Mouse (Mus musculus) midbrain, postnatal 0 days (tissue): ENCODE measurements around the gene Prpf6. TPM values are rescaled to one million over a fixed set of nuclear protein-coding genes. Genes with fewer than 3 reads are reported as not detected.
A peak's percentile ranks its signal among the peaks of the same experiment; 100 is the strongest.

Source experiments
- ATAC-seq: fragments of 200-750 bp; cut with Nextera tagmentation; 2 replicates; pipeline ENCODE4 v1.8.0; 2017; ENCODE audit warnings: moderate number of reproducible peaks, mild to moderate bottlenecking, moderate TSS enrichment, moderate library complexity; ENCODE audit not compliant: low FRiP score
- DNase-seq: peaks from one replicate; pipeline ENCODE4 v3.0.0-alpha.2; 2015; ENCODE audit warnings: low spot score
- H3K27ac ChIP-seq: fragments of 300-500 bp; sonication (generic); 2 replicates; pipeline ENCODE4 v1.5.1; 2014; ENCODE audit warnings: low read depth, mild to moderate bottlenecking, low read length, mixed read lengths
- H3K27me3 ChIP-seq: fragments of 300-500 bp; sonication (generic); 2 replicates; pipeline ENCODE4 v1.6.1; 2014; ENCODE audit warnings: low read length, control low read depth, mixed read lengths; ENCODE audit not compliant: insufficient read depth
- H3K36me3 ChIP-seq: fragments of 300-500 bp; sonication (generic); 2 replicates; pipeline ENCODE4 v1.6.1; 2014; ENCODE audit warnings: low read length, control low read depth, mixed read lengths; ENCODE audit not compliant: insufficient read depth
- H3K4me1 ChIP-seq: fragments of 300-500 bp; sonication (generic); 2 replicates; pipeline ENCODE4 v1.6.1; 2014; ENCODE audit warnings: mild to moderate bottlenecking, control low read depth, antibody characterized with exemption, low read length, mixed read lengths; ENCODE audit not compliant: insufficient read depth
- H3K4me2 ChIP-seq: fragments of 300-500 bp; sonication (generic); 2 replicates; pipeline ENCODE4 v1.6.1; 2014; ENCODE audit warnings: low read depth, mild to moderate bottlenecking, low read length, mixed read lengths; ENCODE audit not compliant: poor library complexity, severe bottlenecking
- H3K4me3 ChIP-seq: fragments of 300-500 bp; sonication (generic); 2 replicates; pipeline ENCODE4 v1.5.1; 2014; ENCODE audit warnings: low read depth, mild to moderate bottlenecking, low read length, moderate library complexity
- H3K9ac ChIP-seq: fragments of 300-500 bp; sonication (generic); replicated peaks from 2 replicates; pipeline ENCODE4 v1.6.1; 2014; ENCODE audit warnings: mild to moderate bottlenecking, low read length, moderate library complexity, mixed read lengths; ENCODE audit not compliant: poor library complexity, severe bottlenecking
- H3K9me3 ChIP-seq: fragments of 300-500 bp; sonication (generic); 2 replicates; pipeline ENCODE4 v1.6.1; 2016; ENCODE audit warnings: low read length, control low read depth
- CTCF ChIP-seq: IDR thresholded peaks from 2 replicates; pipeline ENCODE4 v1.5.1; 2016; ENCODE audit warnings: antibody characterized with exemption, mild to moderate bottlenecking
- WGBS: fragments of 180-500 bp; shearing (Covaris S2); extraction: QIAGEN DNeasy Blood & Tissue Kit; methylation state at CpG from one replicate; pipeline ENCODE4 v1.1.7; 2014; 5-methylcytosine and 5-hydroxymethylcytosine counted together
- polyA plus RNA-seq: library from polyadenylated mRNA; unstranded; fragments of >200 nt; fragmentation: Nextera tagmentation; extraction: Ambion mirVana; gene quantifications from 2 replicates; pipeline ENCODE4 v1.2.1, GENCODE M21; 2015
- total RNA-seq: library from RNA; depleted of rRNA; stranded (reverse); fragments of >200 nt; gene quantifications from 2 replicates; pipeline ENCODE4 v1.2.3, GENCODE M21; 2014

Gene Prpf6
- total and polyA plus RNA-seq, 2 experiments from 2014 or later: 34.4 to 40.5 TPM

GRCm38 (mm10) chr2:181581016-181581401 lies 10.7 kb upstream of the Prpf6 start:
- H3K9me3 ChIP-seq: no peaks in the 10 kb centered on the region
- H3K4me2 ChIP-seq: peak overlapping the region; percentile 92
- WGBS: under 1% methylated on average over 11 of the region's 11 CpGs
- H3K4me3 ChIP-seq: peak overlapping the region; percentile 76
- H3K27ac ChIP-seq: peak overlapping the region; percentile 93
- peak; percentile 85 for ATAC-seq
- peak overlapping the region; percentile 87 for H3K9ac ChIP-seq
- H3K4me1 ChIP-seq: peaks cover 7% of the 10 kb centered on the region; the same call in 1 of the 2 replicates
- peaks cover 24% of the 10 kb centered on the region for H3K36me3 ChIP-seq
- H3K27me3 ChIP-seq: no peaks in the 10 kb centered on the region
- peak; percentile 92 for TF ChIP-seq CTCF
- peak; percentile 91 for DNase-seq

GRCm38 (mm10) chr2:181581402-181582120 lies 10.1 kb upstream of the Prpf6 start:
- Histone ChIP-seq H3K36me3 (peaks cover 29% of the 10 kb centered on the region), H3K4me2 (peak overlapping the region; percentile 92), H3K27ac (peak overlapping the region; percentile 93), H3K9ac (peak overlapping the region; percentile 87), H3K9me3 (no peaks in the 10 kb centered on the region), H3K4me1 (peaks cover 7% of the 10 kb centered on the region; the same call in 1 of the 2 replicates), H3K4me3 (peak overlapping the region; percentile 76), H3K27me3 (no peaks in the 10 kb centered on the region)
- ATAC-seq: peak; percentile 72
- WGBS: under 1% methylated on average over 49 of the region's 49 CpGs
- no peak for TF ChIP-seq CTCF
- peak; percentile 79 for DNase-seq

GRCm38 (mm10) chr2:181582358-181582757 lies 9.3 kb upstream of the Prpf6 start:
- Histone ChIP-seq H3K36me3 (peaks cover 37% of the 10 kb centered on the region), H3K9ac (peak overlapping the region; percentile 87; the same call in 1 of the 2 replicates), H3K27me3 (no peaks in the 10 kb centered on the region), H3K27ac (peak overlapping the region; percentile 51; the same call in 1 of the 2 replicates), H3K9me3 (no peaks in the 10 kb centered on the region), H3K4me3 (no peak overlapping the region), H3K4me1 (peaks cover 7% of the 10 kb centered on the region; the same call in 1 of the 2 replicates), H3K4me2 (peak overlapping the region; percentile 92)
- DNase-seq: no peak
- no peak for TF ChIP-seq CTCF
- no peak for ATAC-seq
- WGBS: 73% methylated on average over 2 of the region's 2 CpGs

- 85% methylated on average over 1 of the region's 1 CpGs for WGBS
- Histone ChIP-seq H3K9me3 (no peaks in the 10 kb centered on the region), H3K4me3 (no peak overlapping the region), H3K27me3 (no peaks in the 10 kb centered on the region), H3K4me2 (no peak overlapping the region), H3K27ac (no peak overlapping the region), H3K9ac (no peak overlapping the region), H3K36me3 (peaks cover 41% of the 10 kb centered on the region), H3K4me1 (peaks cover 7% of the 10 kb centered on the region; the same call in 1 of the 2 replicates)
- ATAC-seq: no peak
- no peak for DNase-seq
- no peak for TF ChIP-seq CTCF
These were observed 8.7 kb upstream of the Prpf6 start for GRCm38 (mm10) chr2:181582939-181583338.

GRCm38 (mm10) chr2:181583460-181584257 lies 8.0 kb upstream of the Prpf6 start:
- TF ChIP-seq CTCF: no peak
- H3K4me3 ChIP-seq: no peak overlapping the region
- H3K4me1 ChIP-seq: peaks cover 7% of the 10 kb centered on the region; the same call in 1 of the 2 replicates
- H3K36me3 ChIP-seq: peaks cover 49% of the 10 kb centered on the region
- 94% methylated on average over 3 of the region's 3 CpGs for WGBS
- no peaks in the 10 kb centered on the region for H3K27me3 ChIP-seq
- no peak overlapping the region for H3K27ac ChIP-seq
- no peak overlapping the region for H3K4me2 ChIP-seq
- no peak overlapping the region for H3K9ac ChIP-seq
- no peak for ATAC-seq
- DNase-seq: no peak
- no peaks in the 10 kb centered on the region for H3K9me3 ChIP-seq
